ENCODE assay signal across 16 mouse cellular contexts in the genomic region with DNA sequence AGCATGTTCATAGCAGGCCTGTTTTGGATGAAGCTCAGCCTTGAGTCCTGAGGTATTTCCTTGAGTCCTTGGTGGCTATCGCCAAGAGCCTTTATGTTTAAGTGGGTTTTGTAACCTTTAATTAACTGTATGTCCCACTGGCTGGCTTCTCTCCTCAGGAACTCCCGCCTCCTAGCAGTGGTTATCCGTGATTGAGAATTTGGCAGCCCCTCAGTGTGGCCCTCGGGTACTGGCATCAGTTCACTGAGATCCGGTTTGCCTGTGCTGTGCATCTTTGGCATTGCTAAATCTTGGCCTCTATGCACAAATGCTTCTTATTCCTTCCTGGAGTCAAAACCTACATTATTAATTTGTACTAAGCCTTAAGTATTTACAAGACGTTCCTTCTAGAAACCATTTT.
"Had no signal": no experiment of that assay in that cellular context is flagged by ENCODE, and none has a peak within 500 bp of the region (broad histone marks: within the 10 kb centered on the region; RNA-seq: fewer than 3 reads in every experiment).

No protein-coding gene starts in this region.

- DNase-seq: liver, postnatal 0 days; lung, adult 2 months; lung, postnatal 14 days; lung, postnatal 36 days; right cerebral cortex, postnatal 14 days; thymus, adult 18-20 months; thymus, postnatal 14 days; thymus, postnatal 36 days had no signal

- H3K36me3 ChIP-seq: lung, embryonic 15.5 days had no signal

- H3K9me3 ChIP-seq: lung, embryonic 15.5 days; megakaryocyte, embryonic 14.5 days; midbrain, embryonic 13.5 days; neural tube, embryonic 12.5 days had no signal

- H3K4me1 ChIP-seq: lung, embryonic 15.5 days; megakaryocyte, embryonic 14.5 days; midbrain, embryonic 13.5 days; neural tube, embryonic 12.5 days had no signal

- H3K27ac ChIP-seq: lung, embryonic 15.5 days; macrophage; midbrain, embryonic 13.5 days; neural tube, embryonic 12.5 days had no signal

- ATAC-seq: liver, postnatal 0 days; lung, postnatal 0 days; midbrain, embryonic 13.5 days; midbrain, embryonic 16.5 days had no signal

- H3K4me2 ChIP-seq: lung, embryonic 15.5 days; midbrain, embryonic 11.5 days; midbrain, embryonic 13.5 days; neural tube, embryonic 12.5 days had no signal

- H3K9ac ChIP-seq: liver, postnatal 0 days; lung, embryonic 15.5 days; midbrain, embryonic 13.5 days; neural tube, embryonic 12.5 days had no signal

- H3K27me3 ChIP-seq: lung, embryonic 15.5 days; midbrain, embryonic 13.5 days; neural tube, embryonic 12.5 days had no signal

- H3K4me3 ChIP-seq: lung, embryonic 15.5 days; megakaryocyte, embryonic 14.5 days; midbrain, embryonic 13.5 days; neural tube, embryonic 12.5 days had no signal
